Mouse (Mus musculus) brain, embryonic 14.5 days (tissue): ENCODE measurements around the gene Klf13.

Experiments
- CTCF ChIP-seq: fragments of 200-500 bp; IDR thresholded peaks from 2 replicates; pipeline ENCODE4 v1.5.1; 2012; ENCODE audit warnings: inconsistent platforms, mild to moderate bottlenecking, moderate library complexity, borderline replicate concordance; ENCODE audit not compliant: insufficient read depth, insufficient read length; ENCODE audit errors: extremely low read depth
- POLR2A ChIP-seq: fragments of 200-500 bp; IDR thresholded peaks from 2 replicates; pipeline ENCODE4 v1.6.1; 2012; ENCODE audit warnings: mild to moderate bottlenecking, inconsistent platforms, borderline replicate concordance; ENCODE audit not compliant: poor library complexity, insufficient read depth, insufficient read length, severe bottlenecking; ENCODE audit errors: extremely low read depth

- no peak for TF ChIP-seq CTCF
- TF ChIP-seq POLR2A: no peak
These were observed 25.4 kb upstream of the Klf13 start for GRCm38 (mm10) chr7:63964121-63964520.
